Mouse (Mus musculus): ENCODE data around the gene Slc6a11. TPM values are rescaled to one million over a fixed set of nuclear protein-coding genes. Genes with fewer than 3 reads are reported as not detected.
A peak's percentile ranks its signal among the peaks of the same experiment; 100 is the strongest.

Gene Slc6a11
- polyA plus RNA-seq, 1 experiment from 2014 or later, result 136 TPM

GRCm38 (mm10) chr6:114267979-114268378 lies 136.9 kb downstream of the Slc6a11 start:
- no peak overlapping the region for H3K4me3 ChIP-seq (ENCODE audit: low read length)
- H3K36me3 ChIP-seq (ENCODE audit: control insufficient read depth, insufficient read depth, low read length), result no peaks in the 10 kb centered on the region
- no peaks in the 10 kb centered on the region for H3K27me3 ChIP-seq (replicated peaks; ENCODE audit: control insufficient read depth, insufficient read depth, low read length)
- H3K27ac ChIP-seq (ENCODE audit: low read depth, low read length), result no peak overlapping the region
- ATAC-seq, result no peak
- H3K4me2 ChIP-seq (ENCODE audit: low read length), result no peak overlapping the region
- no peak overlapping the region for H3K9ac ChIP-seq (ENCODE audit: low read depth, low read length)
- WGBS, result 27% methylated on average over 4 of the region's 4 CpGs
- peaks cover 24% of the 10 kb centered on the region for H3K4me1 ChIP-seq (ENCODE audit: control insufficient read depth, insufficient read depth, low read depth, low read length)
- H3K9me3 ChIP-seq (ENCODE audit: control insufficient read depth, low read length), result no peaks in the 10 kb centered on the region

GRCm38 (mm10) chr6:114269589-114269988 lies 138.5 kb downstream of the Slc6a11 start:
- no peak for ATAC-seq
- Histone ChIP-seq H3K27ac (ENCODE audit: low read depth, low read length) (no peak overlapping the region), H3K4me3 (ENCODE audit: low read length) (no peak overlapping the region), H3K4me1 (ENCODE audit: control insufficient read depth, insufficient read depth, low read depth, low read length) (peaks cover 19% of the 10 kb centered on the region), H3K4me2 (ENCODE audit: low read length) (no peak overlapping the region), H3K9me3 (ENCODE audit: control insufficient read depth, low read length) (no peaks in the 10 kb centered on the region), H3K36me3 (ENCODE audit: control insufficient read depth, insufficient read depth, low read length) (no peaks in the 10 kb centered on the region), H3K27me3 (replicated peaks; ENCODE audit: control insufficient read depth, insufficient read depth, low read length) (no peaks in the 10 kb centered on the region), H3K9ac (ENCODE audit: low read depth, low read length) (no peak overlapping the region)
- 82% methylated on average over 2 of the region's 2 CpGs for WGBS

- Histone ChIP-seq H3K27me3 (replicated peaks; ENCODE audit: control insufficient read depth, insufficient read depth, low read length) (no peaks in the 10 kb centered on the region), H3K9ac (ENCODE audit: low read depth, low read length) (no peak overlapping the region), H3K27ac (ENCODE audit: low read depth, low read length) (no peak overlapping the region), H3K4me2 (ENCODE audit: low read length) (no peak overlapping the region), H3K36me3 (ENCODE audit: control insufficient read depth, insufficient read depth, low read length) (no peaks in the 10 kb centered on the region), H3K4me3 (ENCODE audit: low read length) (no peak overlapping the region), H3K4me1 (ENCODE audit: control insufficient read depth, insufficient read depth, low read depth, low read length) (peaks cover 18% of the 10 kb centered on the region), H3K9me3 (ENCODE audit: control insufficient read depth, low read length) (no peaks in the 10 kb centered on the region)
- 43% methylated on average over 5 of the region's 5 CpGs for WGBS
- ATAC-seq, result peak; percentile 1; the same call in 1 of the 2 replicates
Measured at GRCm38 (mm10) chr6:114270799-114271198, 139.8 kb downstream of the Slc6a11 start.

- Histone ChIP-seq H3K27ac (ENCODE audit: low read depth, low read length) (peak overlapping the region; percentile 55), H3K27me3 (replicated peaks; ENCODE audit: control insufficient read depth, insufficient read depth, low read length) (no peaks in the 10 kb centered on the region), H3K4me2 (ENCODE audit: low read length) (no peak overlapping the region), H3K4me1 (ENCODE audit: control insufficient read depth, insufficient read depth, low read depth, low read length) (peaks cover 16% of the 10 kb centered on the region), H3K9me3 (ENCODE audit: control insufficient read depth, low read length) (no peaks in the 10 kb centered on the region), H3K9ac (ENCODE audit: low read depth, low read length) (no peak overlapping the region; the same call in 1 of the 2 replicates), H3K4me3 (ENCODE audit: low read length) (no peak overlapping the region), H3K36me3 (ENCODE audit: control insufficient read depth, insufficient read depth, low read length) (no peaks in the 10 kb centered on the region)
- WGBS, result 56% methylated on average over 15 of the region's 15 CpGs
- ATAC-seq, result peak; percentile 53; the same call in 1 of the 2 replicates
Measured at GRCm38 (mm10) chr6:114272279-114272678, 141.2 kb downstream of the Slc6a11 start.

GRCm38 (mm10) chr6:114273997-114274728 lies 143.1 kb downstream of the Slc6a11 start:
- Histone ChIP-seq H3K4me3 (ENCODE audit: low read length) (no peak overlapping the region), H3K36me3 (ENCODE audit: control insufficient read depth, insufficient read depth, low read length) (no peaks in the 10 kb centered on the region), H3K9me3 (ENCODE audit: control insufficient read depth, low read length) (no peaks in the 10 kb centered on the region), H3K27ac (ENCODE audit: low read depth, low read length) (peak overlapping the region; percentile 29), H3K4me2 (ENCODE audit: low read length) (no peak overlapping the region), H3K9ac (ENCODE audit: low read depth, low read length) (no peak overlapping the region; the same call in 1 of the 2 replicates), H3K4me1 (ENCODE audit: control insufficient read depth, insufficient read depth, low read depth, low read length) (peaks cover 16% of the 10 kb centered on the region), H3K27me3 (replicated peaks; ENCODE audit: control insufficient read depth, insufficient read depth, low read length) (no peaks in the 10 kb centered on the region)
- WGBS, result 43% methylated on average over 14 of the region's 14 CpGs
- ATAC-seq, result peak; percentile 44; the same call in 1 of the 2 replicates

GRCm38 (mm10) chr6:114275800-114276199 lies 144.8 kb downstream of the Slc6a11 start:
- Histone ChIP-seq H3K36me3 (ENCODE audit: control insufficient read depth, insufficient read depth, low read length) (no peaks in the 10 kb centered on the region), H3K27me3 (replicated peaks; ENCODE audit: control insufficient read depth, insufficient read depth, low read length) (no peaks in the 10 kb centered on the region), H3K4me2 (ENCODE audit: low read length) (no peak overlapping the region), H3K4me3 (ENCODE audit: low read length) (no peak overlapping the region), H3K4me1 (ENCODE audit: control insufficient read depth, insufficient read depth, low read depth, low read length) (peaks cover 16% of the 10 kb centered on the region), H3K9me3 (ENCODE audit: control insufficient read depth, low read length) (no peaks in the 10 kb centered on the region), H3K27ac (ENCODE audit: low read depth, low read length) (no peak overlapping the region), H3K9ac (ENCODE audit: low read depth, low read length) (no peak overlapping the region)
- 54% methylated on average over 8 of the region's 8 CpGs for WGBS
- ATAC-seq, result no peak

GRCm38 (mm10) chr6:114282469-114283277 lies 151.6 kb downstream of the Slc6a11 start, which contains the start of gene Slc6a1:
Gene Slc6a1, plus strand, starts transcription at chr6:114282635.
- Histone ChIP-seq H3K4me1 (ENCODE audit: control insufficient read depth, insufficient read depth, low read depth, low read length) (peaks cover 36% of the 10 kb centered on the region), H3K27ac (ENCODE audit: low read depth, low read length) (peak within 1 kb of the TSS; percentile 84), H3K27me3 (replicated peaks; ENCODE audit: control insufficient read depth, insufficient read depth, low read length) (no peaks in the 10 kb centered on the region), H3K9me3 (ENCODE audit: control insufficient read depth, low read length) (no peaks in the 10 kb centered on the region), H3K36me3 (ENCODE audit: control insufficient read depth, insufficient read depth, low read length) (no peaks in the 10 kb centered on the region), H3K9ac (ENCODE audit: low read depth, low read length) (peak within 1 kb of the TSS; percentile 89), H3K4me3 (ENCODE audit: low read length) (peak within 1 kb of the TSS; percentile 75), H3K4me2 (ENCODE audit: low read length) (peak within 1 kb of the TSS; percentile 56)
- WGBS, result 1% methylated on average over 39 of the region's 51 CpGs
- peak; percentile 94 for ATAC-seq

- WGBS, result 6% methylated on average over 8 of the region's 8 CpGs
- Histone ChIP-seq H3K9ac (ENCODE audit: low read depth, low read length) (peak overlapping the region; percentile 89), H3K4me2 (ENCODE audit: low read length) (peak overlapping the region; percentile 56), H3K27ac (ENCODE audit: low read depth, low read length) (peak overlapping the region; percentile 84), H3K9me3 (ENCODE audit: control insufficient read depth, low read length) (no peaks in the 10 kb centered on the region), H3K4me1 (ENCODE audit: control insufficient read depth, insufficient read depth, low read depth, low read length) (peaks cover 42% of the 10 kb centered on the region), H3K4me3 (ENCODE audit: low read length) (peak overlapping the region; percentile 75), H3K36me3 (ENCODE audit: control insufficient read depth, insufficient read depth, low read length) (no peaks in the 10 kb centered on the region), H3K27me3 (replicated peaks; ENCODE audit: control insufficient read depth, insufficient read depth, low read length) (no peaks in the 10 kb centered on the region)
- ATAC-seq, result no peak
Measured at GRCm38 (mm10) chr6:114283278-114283770, 152.3 kb downstream of the Slc6a11 start.
